ENCODE assay signal across 29 mouse cellular contexts in the genomic region with DNA sequence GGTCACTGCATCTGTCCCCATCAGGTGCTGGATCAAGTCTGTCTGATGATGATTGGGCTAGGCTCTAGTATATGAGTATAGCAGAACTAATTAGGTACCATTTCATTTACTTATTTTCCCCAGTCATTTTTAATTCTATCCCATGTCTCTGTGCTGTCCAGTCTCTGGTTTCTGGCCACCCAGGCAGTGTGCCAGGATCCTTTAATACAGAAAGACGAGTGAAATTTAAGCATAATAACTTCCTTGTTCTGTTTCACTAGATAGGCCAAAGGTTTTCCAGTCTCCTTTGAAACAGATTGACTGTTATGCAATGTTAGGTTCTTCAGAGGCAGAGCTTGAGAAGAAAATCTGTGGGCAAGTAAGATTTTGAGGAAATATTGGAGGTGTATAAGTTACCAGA.
DNase-seq lines count a peak whose midpoint lies in the region; ATAC-seq and TF ChIP-seq lines count a peak whose summit lies in the region.
"Had no signal": no experiment of that assay in that cellular context is flagged by ENCODE, and none has a peak within 500 bp of the region (broad histone marks: within the 10 kb centered on the region; RNA-seq: fewer than 3 reads in every experiment).

No protein-coding gene starts in this region.

- H3K36me3 ChIP-seq in kidney, adult 2 months (ENCODE audit: control insufficient read depth, insufficient read depth, low read length) = no peaks in the 10 kb centered on the region
- no peaks in the 10 kb centered on the region for H3K36me3 ChIP-seq in kidney, embryonic 15.5 days
- no peaks in the 10 kb centered on the region for H3K36me3 ChIP-seq in heart, embryonic 11.5 days (ENCODE audit: control insufficient read depth, insufficient read depth, low read length)
- H3K36me3 ChIP-seq: embryonic facial prominence, embryonic 13.5 days; forebrain, embryonic 12.5 days; heart, embryonic 13.5 days; limb, embryonic 10.5 days; limb, embryonic 15.5 days; lung, embryonic 15.5 days had no signal

- no peaks in the 10 kb centered on the region for H3K9me3 ChIP-seq in kidney, embryonic 15.5 days (replicated peaks)
- no peaks in the 10 kb centered on the region for H3K9me3 ChIP-seq in heart, embryonic 11.5 days (replicated peaks; ENCODE audit: control insufficient read depth, low read length)
- H3K9me3 ChIP-seq: heart, embryonic 13.5 days; limb, embryonic 10.5 days; limb, embryonic 15.5 days; lung, embryonic 15.5 days had no signal

- H3K27ac ChIP-seq in kidney, adult 2 months (ENCODE audit: insufficient read depth, low read depth, low read length) = no peak overlapping the region
- no peak overlapping the region for H3K27ac ChIP-seq in kidney, embryonic 15.5 days
- no peak overlapping the region for H3K27ac ChIP-seq in heart, embryonic 11.5 days (ENCODE audit: low read depth, low read length)
- H3K27ac ChIP-seq: embryonic facial prominence, embryonic 13.5 days; forebrain, embryonic 12.5 days; heart, adult 2 months; heart, embryonic 13.5 days; hindbrain, embryonic 14.5 days; limb, embryonic 10.5 days; limb, embryonic 15.5 days; liver, embryonic 14.5 days; lung, embryonic 15.5 days; stomach, postnatal 0 days had no signal

- no peak for TF ChIP-seq CTCF in kidney, adult 2 months (conservative IDR thresholded peaks at IDR 0.05; ENCODE audit: insufficient read depth, insufficient read length, low read depth, low read length)

- no peak overlapping the region for H3K4me2 ChIP-seq in kidney, embryonic 15.5 days
- H3K4me2 ChIP-seq in heart, embryonic 11.5 days = no peak overlapping the region
- H3K4me2 ChIP-seq: embryonic facial prominence, embryonic 13.5 days; forebrain, embryonic 12.5 days; heart, embryonic 13.5 days; hindbrain, embryonic 14.5 days; limb, embryonic 15.5 days; lung, embryonic 15.5 days had no signal

- TF ChIP-seq POLR2A in kidney, adult 2 months (IDR thresholded peaks at IDR 0.05; ENCODE audit: low read depth, low read length) = no peak

- no peak overlapping the region for H3K4me3 ChIP-seq in kidney, adult 2 months (ENCODE audit: insufficient read depth, low read depth, low read length)
- no peak overlapping the region for H3K4me3 ChIP-seq in kidney, embryonic 15.5 days (replicated peaks)
- no peak overlapping the region for H3K4me3 ChIP-seq in heart, embryonic 11.5 days (ENCODE audit: low read depth, low read length)
- H3K4me3 ChIP-seq: embryonic facial prominence, embryonic 13.5 days; erythroblast, embryonic 14.5 days; forebrain, embryonic 12.5 days; heart, adult 2 months; heart, embryonic 13.5 days; limb, embryonic 10.5 days; limb, embryonic 15.5 days; lung, embryonic 15.5 days had no signal

- ATAC-seq in kidney, embryonic 15.5 days (replicated peaks; ENCODE audit: low FRiP score) = no peak
- ATAC-seq in erythroid progenitor cell, adult 5-6 weeks (replicated peaks; ENCODE audit: low FRiP score, poor library complexity, severe bottlenecking) = no peak
- ATAC-seq in heart, embryonic 11.5 days (replicated peaks; ENCODE audit: insufficient number of reproducible peaks, low FRiP score, low TSS enrichment) = no peak
- ATAC-seq: activated CD4-positive, CD25-positive, alpha-beta regulatory T cell, adult 4 months; forebrain, postnatal 0 days had no signal

- DNase-seq in kidney, adult 2 months = peak; percentile 72
- DNase-seq in lung, postnatal 36 days = peak; percentile 5
- DNase-seq in lung, postnatal 14 days = no peak
- peak; percentile 51 to 58 for DNase-seq in kidney, postnatal 25 days
- DNase-seq: adrenal gland, postnatal 14 days; cerebellum, adult 11 months; cerebellum, adult 9-10 months; embryo, embryonic 11 days; forebrain, postnatal 0 days; heart, adult 2 months; midbrain, embryonic 14.5 days; right cerebral cortex, postnatal 25 days; thymus, adult 18-20 months; thymus, postnatal 25 days had no signal

- H3K4me1 ChIP-seq in kidney, adult 2 months (ENCODE audit: control insufficient read depth, insufficient read depth, low read length) = no peaks in the 10 kb centered on the region
- H3K4me1 ChIP-seq in kidney, embryonic 15.5 days = no peaks in the 10 kb centered on the region
- H3K4me1 ChIP-seq in heart, embryonic 11.5 days (ENCODE audit: control insufficient read depth, insufficient read depth, low read length) = no peaks in the 10 kb centered on the region
- H3K4me1 ChIP-seq: forebrain, embryonic 12.5 days; heart, embryonic 13.5 days; limb, embryonic 10.5 days; limb, embryonic 15.5 days; lung, embryonic 15.5 days had no signal

- no peak overlapping the region for H3K9ac ChIP-seq in kidney, embryonic 15.5 days
- H3K9ac ChIP-seq in heart, embryonic 11.5 days (ENCODE audit: low read depth, low read length) = no peak overlapping the region
- H3K9ac ChIP-seq: embryonic facial prominence, embryonic 13.5 days; forebrain, embryonic 12.5 days; forebrain, postnatal 0 days; heart, embryonic 13.5 days; hindbrain, embryonic 14.5 days; limb, embryonic 15.5 days; liver, embryonic 14.5 days; lung, embryonic 15.5 days had no signal

- WGBS in kidney, adult 2 months = 8% methylated on average over 1 of the region's 1 CpGs
- WGBS in kidney, embryonic 15.5 days = 54% methylated on average over 1 of the region's 1 CpGs
- 53% methylated on average over 1 of the region's 1 CpGs for WGBS in heart, embryonic 11.5 days (ENCODE audit: insufficient replicate concordance)

- no peaks in the 10 kb centered on the region for H3K27me3 ChIP-seq in kidney, adult 2 months (replicated peaks; ENCODE audit: control insufficient read depth, insufficient read depth, low read length)
- H3K27me3 ChIP-seq in kidney, embryonic 15.5 days = no peaks in the 10 kb centered on the region
- H3K27me3 ChIP-seq in heart, embryonic 11.5 days (ENCODE audit: control insufficient read depth, insufficient read depth, low read length) = no peaks in the 10 kb centered on the region
- H3K27me3 ChIP-seq: CH12.LX; embryonic facial prominence, embryonic 13.5 days; forebrain, embryonic 12.5 days; heart, embryonic 13.5 days; limb, embryonic 15.5 days; lung, embryonic 15.5 days had no signal
